Mouse (Mus musculus) kidney, embryonic 16.5 days (tissue): ENCODE measurements around the gene Rpl13a. TPM values are rescaled to one million over a fixed set of nuclear protein-coding genes. Genes with fewer than 3 reads are reported as not detected.
"Not testable (repeated sequence)": the region's sequence is repeated elsewhere in the genome, so short reads cannot be mapped to it uniquely, and the experiment has no call there.

Source experiments
- ATAC-seq: fragments of 200-750 bp; cut with Nextera tagmentation; 2 replicates; pipeline ENCODE4 v1.8.0; 2017; ENCODE audit warnings: moderate TSS enrichment; ENCODE audit not compliant: low FRiP score, low TSS enrichment
- H3K27ac ChIP-seq: fragments of 300-500 bp; sonication (generic); 2 replicates; pipeline ENCODE4 v1.5.1; 2014; ENCODE audit warnings: low read length
- H3K27me3 ChIP-seq: fragments of 300-500 bp; sonication (generic); 2 replicates; pipeline ENCODE4 v1.6.1; 2014; ENCODE audit warnings: low read length, control low read depth, mixed read lengths; ENCODE audit not compliant: insufficient read depth
- H3K36me3 ChIP-seq: fragments of 300-500 bp; sonication (generic); 2 replicates; pipeline ENCODE4 v1.6.1; 2014; ENCODE audit warnings: low read length, control low read depth, mixed read lengths; ENCODE audit not compliant: insufficient read depth
- H3K4me1 ChIP-seq: fragments of 300-500 bp; sonication (generic); 2 replicates; pipeline ENCODE4 v1.6.1; 2014; ENCODE audit warnings: low read length, control low read depth, mixed read lengths; ENCODE audit not compliant: insufficient read depth
- H3K4me2 ChIP-seq: fragments of 300-500 bp; sonication (generic); replicated peaks from 2 replicates; pipeline ENCODE4 v1.6.1; 2014; ENCODE audit warnings: low read depth, low read length
- H3K4me3 ChIP-seq: fragments of 300-500 bp; sonication (generic); 2 replicates; pipeline ENCODE4 v1.5.1; 2014; ENCODE audit warnings: mild to moderate bottlenecking, low read length
- H3K9ac ChIP-seq: fragments of 300-500 bp; sonication (generic); replicated peaks from 2 replicates; pipeline ENCODE4 v1.6.1; 2014; ENCODE audit warnings: low read length
- H3K9me3 ChIP-seq: fragments of 300-500 bp; sonication (generic); 2 replicates; pipeline ENCODE4 v1.6.1; 2016; ENCODE audit warnings: low read length, control low read depth
- WGBS: fragments of 180-500 bp; shearing (Covaris S2); extraction: QIAGEN DNeasy Blood & Tissue Kit; methylation state at CpG from one replicate; pipeline ENCODE4 v1.1.7; 2014; 5-methylcytosine and 5-hydroxymethylcytosine counted together
- polyA plus RNA-seq: library from polyadenylated mRNA; unstranded; fragments of >200 nt; fragmentation: Nextera tagmentation; extraction: Ambion mirVana; gene quantifications from 2 replicates; pipeline ENCODE4 v1.2.1, GENCODE M21; 2015

The Rpl13a gene
- polyA plus RNA-seq, 1 experiment from 2014 or later, result 1,083 TPM

DNA sequence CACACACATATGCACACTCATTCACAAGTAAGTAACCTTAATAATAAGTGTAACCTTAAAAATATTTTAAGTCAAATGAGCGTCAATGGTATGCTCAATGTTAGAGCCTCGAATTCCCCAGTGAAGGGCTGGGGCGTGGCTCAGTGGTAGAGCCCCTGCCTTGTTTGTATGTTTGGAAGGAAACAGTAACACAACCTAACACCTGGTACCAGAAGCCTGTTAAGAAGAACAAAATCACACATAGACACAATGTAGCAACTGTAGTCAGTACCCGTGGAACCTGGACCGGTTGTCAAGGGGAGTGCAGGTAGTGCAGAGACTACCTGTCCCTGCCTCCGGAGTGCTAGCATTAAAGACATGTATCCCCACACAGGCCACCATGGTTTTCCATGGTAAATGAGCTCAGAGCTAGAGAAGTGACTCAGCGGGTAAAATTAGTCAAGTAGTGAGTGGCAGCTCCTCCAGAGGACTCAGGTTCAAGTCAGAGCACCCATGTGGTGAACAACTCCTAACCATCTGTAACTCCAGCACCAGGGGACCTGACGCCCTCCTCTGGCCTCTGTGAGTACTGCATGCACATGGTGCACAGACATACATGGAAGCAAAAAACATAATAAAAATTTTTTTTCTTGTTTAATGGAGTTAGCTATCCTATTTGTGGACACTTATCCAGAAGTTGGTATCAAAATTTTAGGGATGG, 29.9 kb downstream of the Rpl13a start:
- WGBS, result 88% methylated on average over 8 of the region's 8 CpGs
- H3K4me1 ChIP-seq, result peaks cover 32% of the 10 kb centered on the region
- H3K4me2 ChIP-seq, result no peak overlapping the region
- no peaks in the 10 kb centered on the region for H3K27me3 ChIP-seq
- no peaks in the 10 kb centered on the region for H3K9me3 ChIP-seq
- H3K36me3 ChIP-seq, result no peaks in the 10 kb centered on the region
- no peak overlapping the region for H3K4me3 ChIP-seq
- H3K9ac ChIP-seq, result no peak overlapping the region
- ATAC-seq, result no peak
- H3K27ac ChIP-seq, result no peak overlapping the region

DNA sequence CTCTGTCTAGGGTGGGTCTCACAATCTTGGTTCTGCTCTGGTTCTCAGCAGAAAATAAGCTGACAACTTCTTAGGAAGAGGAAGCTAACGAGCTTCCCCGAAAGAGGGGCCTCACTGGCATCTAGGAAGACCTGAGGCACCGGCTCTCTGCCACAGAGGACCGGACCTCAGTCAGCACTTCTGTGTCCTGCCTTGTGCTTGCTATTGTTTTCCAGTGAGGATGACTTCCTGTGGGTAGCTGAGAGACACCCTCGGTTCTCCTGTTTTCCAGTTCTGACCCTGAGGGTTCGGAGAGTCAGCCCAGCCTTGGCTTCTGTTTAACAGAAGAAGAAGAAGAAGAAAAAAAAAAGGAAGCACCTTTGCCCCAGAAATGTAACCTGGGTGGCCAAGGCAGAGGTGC, 31.1 kb downstream of the Rpl13a start:
- no peaks in the 10 kb centered on the region for H3K36me3 ChIP-seq
- no peaks in the 10 kb centered on the region for H3K9me3 ChIP-seq
- H3K9ac ChIP-seq, result no peak overlapping the region
- no peak overlapping the region for H3K4me2 ChIP-seq
- H3K4me3 ChIP-seq, result no peak overlapping the region
- ATAC-seq, result no peak
- peak overlapping the region; percentile 31 for H3K27ac ChIP-seq
- H3K4me1 ChIP-seq, result peaks cover 31% of the 10 kb centered on the region
- no peaks in the 10 kb centered on the region for H3K27me3 ChIP-seq
- 48% methylated on average over 6 of the region's 6 CpGs for WGBS

DNA sequence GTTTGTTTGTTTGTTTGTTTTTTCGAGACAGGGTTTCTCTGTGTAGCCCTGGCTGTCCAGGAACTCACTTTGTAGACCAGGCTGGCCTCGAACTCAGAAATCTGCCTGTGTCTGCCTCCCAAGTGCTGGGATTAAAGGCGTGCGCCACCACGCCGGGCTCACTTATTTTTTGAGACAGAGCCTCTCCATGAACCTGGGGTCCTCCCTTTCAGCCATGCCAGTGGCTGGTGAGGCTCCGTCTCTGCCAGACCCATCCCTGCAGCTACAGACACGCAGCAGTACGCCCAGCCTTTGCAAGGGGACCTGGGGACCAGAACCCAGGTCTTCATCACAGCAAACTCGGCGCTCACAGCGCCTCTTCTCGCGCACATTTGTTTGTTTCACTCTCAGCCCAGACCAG, 32.6 kb downstream of the Rpl13a start:
- not testable (repeated sequence) for H3K27ac ChIP-seq, H3K36me3 ChIP-seq, H3K9ac ChIP-seq, ATAC-seq, H3K27me3 ChIP-seq, H3K9me3 ChIP-seq, H3K4me2 ChIP-seq, H3K4me3 ChIP-seq
- peaks cover 27% of the 10 kb centered on the region for H3K4me1 ChIP-seq
- WGBS, result 94% methylated on average over 14 of the region's 14 CpGs

DNA sequence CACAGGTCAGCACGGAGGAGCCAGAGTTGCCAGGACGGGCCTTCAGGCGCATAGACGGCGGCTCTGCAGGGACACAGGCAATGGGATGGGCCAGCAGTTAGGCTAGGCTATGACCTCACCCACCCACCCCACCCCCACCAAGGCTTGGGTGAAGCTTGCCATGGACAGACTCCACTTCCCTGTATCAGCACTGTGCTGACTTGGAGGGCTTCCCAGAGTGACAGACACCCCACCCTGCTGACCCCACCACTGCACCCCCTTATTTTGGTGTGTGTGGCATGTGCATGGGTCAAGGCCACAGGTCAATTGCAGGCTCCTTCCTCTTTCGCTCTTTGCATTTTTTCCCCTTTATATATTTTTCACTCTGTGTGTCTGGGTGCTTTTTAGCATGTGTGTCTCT, 33.2 kb downstream of the Rpl13a start:
- Histone ChIP-seq H3K4me2 (no peak overlapping the region), H3K27ac (peak overlapping the region; percentile 44; the same call in 1 of the 2 replicates)
- ATAC-seq, result no peak

DNA sequence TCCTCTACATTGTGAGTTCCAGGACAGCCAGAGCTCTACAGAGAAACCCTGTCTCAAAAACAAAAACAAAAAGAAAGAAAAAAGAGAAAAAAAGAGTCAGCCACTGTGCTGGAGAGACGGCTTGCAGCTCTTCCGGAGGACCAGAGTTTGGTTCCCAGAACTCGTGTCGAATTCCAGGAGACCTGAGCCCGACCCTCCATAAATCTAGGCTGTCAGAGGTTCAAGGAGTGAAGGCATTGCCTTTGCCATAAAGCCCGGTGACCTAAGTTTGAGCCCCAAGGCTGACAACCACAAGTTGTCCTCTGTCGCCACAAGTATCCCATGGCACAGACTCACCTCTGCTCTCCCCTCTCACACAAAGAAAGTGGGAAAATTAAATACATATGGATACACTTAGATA, 34.4 kb downstream of the Rpl13a start:
- ATAC-seq, result no peak; the same call in 1 of the 2 replicates
- H3K36me3 ChIP-seq, result 0 out of 2 replicates have a peak, but pooled peaks cover 4% of the 10 kb centered on the region
- 0 out of 2 replicates have a peak overlapping the region, but pooled peaks have one; percentile 6 for H3K4me2 ChIP-seq
- H3K4me1 ChIP-seq, result peaks cover 31% of the 10 kb centered on the region
- H3K9me3 ChIP-seq, result no peaks in the 10 kb centered on the region
- 13% methylated on average over 7 of the region's 7 CpGs for WGBS
- H3K9ac ChIP-seq, result no peak overlapping the region
- H3K27ac ChIP-seq, result peak overlapping the region; percentile 90
- H3K4me3 ChIP-seq, result peak overlapping the region; percentile 3; the same call in 1 of the 2 replicates
- no peaks in the 10 kb centered on the region for H3K27me3 ChIP-seq

More for the DNA sequence above, 33.2 kb downstream of the Rpl13a start:
- Histone ChIP-seq H3K4me3 (no peak overlapping the region), H3K27me3 (no peaks in the 10 kb centered on the region), H3K9me3 (no peaks in the 10 kb centered on the region), H3K36me3 (no peaks in the 10 kb centered on the region), H3K4me1 (peaks cover 31% of the 10 kb centered on the region), H3K9ac (no peak overlapping the region)
- 77% methylated on average over 6 of the region's 6 CpGs for WGBS

DNA sequence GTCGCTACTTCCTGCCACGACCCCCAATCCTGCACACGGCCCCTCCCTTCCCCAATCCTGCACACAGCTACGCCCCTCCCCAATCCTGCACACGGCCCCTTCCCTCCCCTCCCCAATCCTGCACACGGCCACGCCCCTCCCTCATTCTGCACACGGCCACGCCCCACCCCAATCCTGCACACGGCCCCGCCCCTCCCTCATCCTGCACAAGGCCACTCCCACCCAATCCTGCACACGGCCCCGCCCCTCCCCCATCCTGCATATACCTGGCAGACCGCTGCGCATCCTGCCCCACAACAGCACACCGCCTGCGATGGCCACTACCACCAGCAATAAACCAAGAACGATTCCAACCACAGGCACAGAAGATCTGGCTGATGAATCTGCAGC, 35.0 kb downstream of the Rpl13a start:
- Histone ChIP-seq H3K4me1 (peaks cover 31% of the 10 kb centered on the region), H3K27ac (peak overlapping the region; percentile 90), H3K9ac (no peak overlapping the region), H3K9me3 (no peaks in the 10 kb centered on the region), H3K4me2 (0 out of 2 replicates have a peak overlapping the region, but pooled peaks have one; percentile 6), H3K27me3 (no peaks in the 10 kb centered on the region), H3K36me3 (peaks cover 8% of the 10 kb centered on the region; the same call in 1 of the 2 replicates), H3K4me3 (no peak overlapping the region)
- ATAC-seq, result no peak
- WGBS, result 28% methylated on average over 13 of the region's 18 CpGs

DNA sequence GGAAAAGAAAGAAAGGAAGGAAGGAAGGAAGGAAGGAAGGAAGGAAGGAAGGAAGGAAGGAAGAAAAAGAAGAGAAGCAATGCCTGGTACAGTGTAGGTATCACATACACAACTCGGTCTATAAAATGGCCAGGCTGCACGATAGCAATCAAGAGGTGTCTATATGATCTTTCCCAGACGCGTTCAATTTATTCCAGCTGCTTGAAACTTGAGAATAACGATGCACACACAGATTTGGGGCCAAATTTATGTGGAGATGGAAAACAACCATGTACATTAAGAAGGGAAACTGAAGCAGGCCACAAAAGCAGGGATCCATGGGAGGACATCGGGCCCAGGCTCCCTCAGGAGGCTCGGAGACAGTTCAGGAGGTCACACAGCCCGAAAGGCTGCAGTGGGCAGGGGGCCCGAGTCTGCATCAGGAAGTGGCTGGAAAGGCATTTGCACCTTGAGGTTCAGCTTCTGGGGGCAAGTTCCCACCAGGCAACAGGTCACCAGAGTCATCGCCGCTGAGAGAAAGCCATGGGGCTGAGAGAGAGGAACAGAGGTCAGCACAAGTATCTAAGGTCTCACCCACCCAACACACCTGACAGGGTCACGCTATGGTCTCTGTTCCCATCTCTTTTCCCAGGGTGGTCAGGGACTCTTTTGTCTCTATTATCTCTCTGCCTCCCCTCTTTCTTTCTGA, 35.6 kb downstream of the Rpl13a start:
- no peaks in the 10 kb centered on the region for H3K27me3 ChIP-seq
- no peak overlapping the region for H3K4me3 ChIP-seq
- H3K27ac ChIP-seq, result peak overlapping the region; percentile 90
- H3K9me3 ChIP-seq, result no peaks in the 10 kb centered on the region
- peak overlapping the region; percentile 2; the same call in 1 of the 2 replicates for H3K9ac ChIP-seq
- H3K36me3 ChIP-seq, result peaks cover 13% of the 10 kb centered on the region
- H3K4me1 ChIP-seq, result peaks cover 31% of the 10 kb centered on the region
- no peak for ATAC-seq
- WGBS, result 31% methylated on average over 12 of the region's 12 CpGs
- H3K4me2 ChIP-seq, result no peak overlapping the region

DNA sequence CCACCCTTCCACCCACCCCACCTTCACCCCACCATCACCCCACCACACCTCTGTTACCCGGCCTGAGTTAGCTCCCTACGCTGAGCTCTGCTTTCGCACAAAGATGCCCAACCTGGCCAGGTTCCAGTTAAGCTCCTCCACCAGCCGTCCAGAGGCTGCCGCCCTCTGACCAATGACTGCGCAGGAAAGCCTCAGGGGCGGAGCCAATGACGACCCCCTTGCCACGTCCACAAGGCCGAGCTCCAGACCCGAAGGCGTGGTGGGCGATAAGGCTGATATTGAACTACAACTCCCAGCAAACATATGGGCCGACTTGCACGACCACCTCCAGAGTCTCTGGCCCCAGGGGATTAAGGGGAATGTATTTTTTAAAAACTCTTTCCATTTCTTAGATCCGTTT, 36.5 kb downstream of the Rpl13a start, which contains the start of gene Rcn3:
Gene Rcn3, minus strand, starts transcription at position 174 of the 400 bp plus-strand sequence.
- Histone ChIP-seq H3K27ac (peak within 1 kb of the TSS; percentile 90), H3K4me1 (peaks cover 31% of the 10 kb centered on the region), H3K9me3 (no peaks in the 10 kb centered on the region), H3K4me3 (peak within 1 kb of the TSS; percentile 67), H3K9ac (peak within 1 kb of the TSS; percentile 85), H3K36me3 (peaks cover 23% of the 10 kb centered on the region), H3K4me2 (peak within 1 kb of the TSS; percentile 81), H3K27me3 (no peaks in the 10 kb centered on the region)
- WGBS, result under 1% methylated on average over 16 of the region's 16 CpGs
- peak; percentile 91 for ATAC-seq

DNA sequence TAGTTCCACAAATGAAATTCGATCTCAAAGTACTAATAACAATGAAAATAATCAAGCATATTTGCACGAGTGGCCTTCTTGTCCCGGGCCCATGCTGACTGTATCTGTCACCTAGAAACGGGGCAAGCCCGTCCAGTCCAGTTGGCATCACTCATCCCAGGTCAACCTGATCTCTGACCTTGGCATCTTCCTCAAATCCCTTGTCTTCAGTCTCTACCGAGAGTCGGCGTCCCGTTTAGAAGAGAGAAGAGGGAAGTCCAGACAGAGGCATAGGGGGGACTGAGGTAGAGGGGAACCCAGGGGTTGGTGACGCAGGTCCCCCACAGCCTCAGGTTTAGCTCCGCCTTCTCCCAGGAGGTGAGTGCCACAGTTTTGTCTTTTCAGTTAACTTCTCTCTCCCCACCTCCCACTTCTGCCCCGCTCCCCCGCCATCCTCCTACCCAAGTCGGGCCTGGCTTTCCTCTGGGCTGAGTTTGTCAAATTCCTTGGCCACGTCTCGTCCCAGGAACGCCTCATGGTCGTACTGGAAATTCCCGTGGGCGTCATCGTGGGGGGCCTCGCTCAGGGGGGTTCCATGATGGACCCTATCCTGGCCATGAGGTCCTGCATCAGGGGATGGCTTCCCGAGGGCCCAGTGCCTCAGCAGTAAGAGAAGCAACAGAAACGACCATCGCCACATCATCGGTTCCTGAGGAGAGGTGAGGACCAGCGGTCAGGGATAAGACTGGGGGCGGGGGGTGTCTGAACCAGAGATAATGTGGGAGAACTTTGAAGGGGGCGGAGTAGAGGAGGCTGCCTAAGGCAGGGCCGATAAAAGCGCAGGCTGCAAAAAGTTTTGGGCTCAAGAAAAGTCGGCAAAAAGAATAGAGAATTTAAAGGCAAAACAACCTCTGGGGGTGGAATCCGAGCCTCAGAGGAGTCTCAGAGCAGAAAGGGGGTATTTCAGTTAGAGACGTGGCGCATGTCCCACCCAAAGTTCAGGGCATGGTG, 37.3 kb downstream of the Rpl13a start:
- Histone ChIP-seq H3K27ac (peak overlapping the region; percentile 90), H3K9ac (peak overlapping the region; percentile 85), H3K4me1 (peaks cover 31% of the 10 kb centered on the region), H3K36me3 (peaks cover 30% of the 10 kb centered on the region), H3K9me3 (no peaks in the 10 kb centered on the region), H3K4me3 (peak overlapping the region; percentile 67), H3K27me3 (no peaks in the 10 kb centered on the region), H3K4me2 (peak overlapping the region; percentile 81)
- WGBS, result 6% methylated on average over 35 of the region's 35 CpGs
- ATAC-seq, result peak; percentile 47
